Mouse (Mus musculus): Measurements from ENCODE around the gene Ostm1. TPM values are rescaled to one million over a fixed set of nuclear protein-coding genes. Genes with fewer than 3 reads are reported as not detected.

Ostm1 gene
- 37.2 and 39.7 TPM in 2 replicates for polyA plus RNA-seq (2015; fragmentation: Nextera tagmentation; extraction: Ambion mirVana)

DNA sequence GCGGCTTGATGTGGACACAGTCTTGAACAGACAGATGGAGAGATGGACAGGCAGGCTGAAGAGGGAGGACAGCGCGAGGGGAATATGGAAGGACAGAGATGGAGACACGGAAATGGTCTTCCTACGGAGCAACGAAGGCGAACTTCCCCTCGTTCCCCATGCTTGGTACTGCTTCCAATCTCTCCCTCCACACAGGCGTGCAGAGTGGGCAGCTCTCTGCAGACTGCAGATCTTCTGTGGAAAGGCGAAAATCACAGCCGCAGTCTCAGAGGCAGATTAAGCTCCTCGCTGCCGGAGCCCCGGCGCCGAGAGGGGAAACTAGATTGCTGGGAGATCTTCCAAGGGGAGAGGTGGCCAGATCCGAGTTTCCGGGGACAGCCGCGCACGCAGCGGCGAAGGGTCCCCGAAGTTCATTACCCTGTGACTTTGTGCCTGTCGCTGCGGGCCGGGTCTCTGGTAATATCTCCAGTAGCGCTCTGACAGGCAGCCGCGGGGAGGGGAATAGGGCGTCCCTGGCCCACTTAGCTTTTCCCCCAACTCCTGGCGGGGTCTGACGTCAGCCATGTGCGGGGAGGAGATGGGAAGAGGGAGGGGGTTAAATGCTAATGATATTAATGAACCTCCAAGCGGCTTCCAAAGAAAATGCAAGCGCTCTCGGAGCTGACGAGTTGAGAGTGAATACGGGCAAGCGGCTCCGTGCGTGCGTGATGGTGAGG is at the start of gene Ostm1, which contains the start of gene Nr2e1:
Ostm1 (plus strand) TSS at position 666 of the 716 bp plus-strand sequence.
Nr2e1 (minus strand) TSS at position 476 of the 716 bp plus-strand sequence.
- Histone ChIP-seq H3K27ac (0 out of 2 replicates have a peak within 1 kb of the TSS, but pooled peaks have one; percentile 16), H3K36me3 (replicated peaks) (no peaks in the 10 kb centered on the region), H3K27me3 (replicated peaks) (peaks cover 56% of the 10 kb centered on the region), H3K9me3 (no peaks in the 10 kb centered on the region), H3K4me1 (peaks cover 50% of the 10 kb centered on the region), H3K9ac (peak within 1 kb of the TSS; percentile 29), H3K4me2 (peak within 1 kb of the TSS; percentile 57), H3K4me3 (peak within 1 kb of the TSS; percentile 36)
- peak; percentile 69 for ATAC-seq (replicated peaks)
- WGBS, result under 1% methylated on average over 43 of the region's 43 CpGs

DNA sequence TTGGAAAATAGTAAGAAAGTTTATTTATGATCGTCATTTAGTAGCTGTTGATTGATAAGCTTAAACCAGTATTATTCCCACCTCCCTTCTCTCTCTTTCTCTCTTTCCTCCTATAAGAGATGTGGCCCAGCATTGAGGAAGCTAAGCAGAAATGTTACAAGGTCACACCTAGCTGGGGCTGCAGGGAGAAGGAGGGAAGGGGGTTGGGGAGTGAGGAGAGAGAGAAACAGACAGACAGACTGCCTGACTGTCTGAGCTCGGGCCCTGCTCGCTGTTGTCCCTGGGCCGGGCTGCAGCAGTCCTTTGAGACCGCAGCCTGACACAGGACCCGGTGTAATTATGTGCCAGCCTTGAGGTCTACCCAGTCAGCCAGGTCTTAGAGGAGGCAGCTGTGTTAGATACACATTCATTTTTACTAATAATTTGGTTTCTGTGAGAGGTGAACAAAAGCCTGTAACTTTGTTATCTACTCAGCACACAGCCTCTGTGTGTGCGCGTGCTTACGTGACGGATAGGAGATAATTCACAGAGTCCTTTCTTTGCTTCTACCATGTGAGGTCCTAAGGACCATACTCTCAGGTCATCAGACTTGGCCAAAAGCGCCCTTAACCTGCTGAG is 49.7 kb upstream of the Ostm1 start:
- H3K27ac ChIP-seq, result no peak overlapping the region
- ATAC-seq (replicated peaks), result no peak
- no peak overlapping the region for H3K9ac ChIP-seq
- H3K9me3 ChIP-seq, result no peaks in the 10 kb centered on the region
- H3K36me3 ChIP-seq (replicated peaks), result 0 out of 2 replicates have a peak, but pooled peaks cover 9% of the 10 kb centered on the region
- no peak overlapping the region for H3K4me2 ChIP-seq
- no peak overlapping the region for H3K4me3 ChIP-seq
- H3K4me1 ChIP-seq, result no peaks in the 10 kb centered on the region
- H3K27me3 ChIP-seq (replicated peaks), result no peaks in the 10 kb centered on the region
- 86% methylated on average over 11 of the region's 11 CpGs for WGBS

DNA sequence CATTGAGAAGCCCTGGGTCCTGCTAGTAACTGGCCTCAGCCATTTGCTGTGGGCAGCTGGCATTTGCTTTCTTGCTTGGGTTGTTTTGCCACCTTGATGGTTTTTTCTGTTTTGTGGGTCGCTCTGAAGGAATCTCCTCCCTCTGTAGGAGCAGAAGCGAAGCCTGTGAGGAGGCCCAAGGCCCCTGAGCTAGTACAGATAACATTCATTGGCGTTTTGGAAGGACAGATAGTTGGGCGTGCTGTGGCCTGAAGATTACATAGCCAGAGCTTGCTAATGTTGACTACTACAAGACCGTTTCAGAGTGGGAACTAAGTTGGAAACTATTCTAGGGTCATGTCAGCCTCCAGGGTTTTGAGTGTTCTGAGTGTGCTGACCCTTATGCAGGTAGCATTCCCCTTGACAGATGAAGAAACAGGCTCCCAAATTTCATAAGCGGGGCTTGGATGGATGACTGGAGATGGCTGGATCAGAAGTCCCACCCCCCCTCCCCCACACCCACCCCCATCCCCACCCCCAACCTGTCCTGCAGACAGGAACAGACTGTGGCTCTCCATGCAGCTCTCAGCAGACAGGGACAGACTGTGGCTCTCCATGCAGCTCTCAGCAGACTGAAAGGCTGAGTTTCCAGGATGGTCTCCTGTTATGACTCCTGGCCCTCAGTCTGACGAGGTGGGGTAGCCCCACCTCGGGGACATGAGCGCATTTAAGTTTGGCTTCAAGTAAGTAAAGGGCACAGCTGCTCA is 45.9 kb upstream of the Ostm1 start:
- 90% methylated on average over 9 of the region's 9 CpGs for WGBS
- Histone ChIP-seq H3K9ac (no peak overlapping the region), H3K4me2 (no peak overlapping the region), H3K4me3 (no peak overlapping the region), H3K27ac (no peak overlapping the region), H3K27me3 (replicated peaks) (0 out of 2 replicates have a peak, but pooled peaks cover 2% of the 10 kb centered on the region), H3K9me3 (no peaks in the 10 kb centered on the region), H3K4me1 (no peaks in the 10 kb centered on the region), H3K36me3 (replicated peaks) (0 out of 2 replicates have a peak, but pooled peaks cover 5% of the 10 kb centered on the region)
- no peak for ATAC-seq (replicated peaks)

DNA sequence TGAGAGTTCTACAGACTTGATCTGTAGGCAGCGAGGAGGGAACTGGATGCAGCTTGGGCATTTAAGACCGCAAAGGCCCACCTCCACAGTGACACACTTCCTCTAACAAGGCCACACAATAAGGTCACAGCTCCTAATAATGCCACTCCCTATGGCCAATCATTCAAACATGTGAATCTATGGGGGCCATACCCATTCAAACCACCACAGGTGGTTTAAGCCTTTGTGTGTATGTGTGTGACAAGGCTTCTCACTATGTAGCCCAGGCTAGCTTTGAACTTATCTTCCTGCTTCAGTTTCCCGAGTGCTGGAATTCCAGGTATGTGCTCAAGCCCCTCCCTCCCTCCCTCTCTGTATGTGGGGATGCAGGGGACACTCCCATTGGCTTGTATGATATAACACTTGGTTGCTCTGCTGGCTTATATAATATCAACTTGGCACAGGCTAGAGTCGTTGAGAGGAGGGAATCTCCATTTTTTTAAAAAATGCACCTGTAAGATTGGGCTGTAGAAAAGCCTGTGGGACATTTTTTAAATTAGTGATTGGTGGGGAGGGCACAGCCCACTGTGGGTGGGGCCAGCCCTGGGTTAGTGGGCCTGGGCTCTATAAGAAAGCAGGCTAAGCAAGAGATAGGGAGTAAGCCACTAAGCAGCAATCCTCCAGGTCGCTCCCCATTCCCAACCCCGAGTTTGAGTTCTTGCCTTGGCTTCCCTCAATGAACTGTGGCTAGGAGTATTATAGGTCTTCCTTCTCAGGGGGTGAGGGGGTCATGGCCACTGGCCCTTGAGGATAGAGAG is 37.7 kb upstream of the Ostm1 start:
- Histone ChIP-seq H3K9ac (no peak overlapping the region), H3K4me1 (no peaks in the 10 kb centered on the region), H3K27ac (no peak overlapping the region), H3K4me2 (no peak overlapping the region), H3K27me3 (replicated peaks) (0 out of 2 replicates have a peak, but pooled peaks cover 2% of the 10 kb centered on the region), H3K9me3 (no peaks in the 10 kb centered on the region), H3K4me3 (no peak overlapping the region), H3K36me3 (replicated peaks) (no peaks in the 10 kb centered on the region)
- no peak for ATAC-seq (replicated peaks)
- 87% methylated on average over 6 of the region's 6 CpGs for whole genome bisulfite sequencing

DNA sequence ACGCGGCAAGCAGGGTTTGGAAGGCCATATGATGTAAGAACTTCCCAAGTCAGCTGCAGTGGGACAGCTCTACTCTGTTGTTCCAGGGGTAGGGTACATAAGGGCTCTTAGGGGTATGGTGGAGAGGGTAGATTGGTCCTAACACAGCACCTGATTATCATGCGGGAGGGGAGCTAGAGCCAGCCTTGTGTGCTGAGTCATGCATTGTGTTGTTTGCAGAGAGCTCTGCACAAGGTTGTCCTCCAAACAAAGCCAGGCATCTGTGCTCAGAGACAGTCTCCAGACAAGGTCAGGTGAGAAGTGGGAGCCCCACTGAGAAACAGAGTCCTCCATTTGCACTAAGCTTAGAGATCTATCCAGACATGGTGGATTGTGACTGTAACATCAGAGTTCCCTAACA is 37.1 kb upstream of the Ostm1 start:
- H3K27me3 ChIP-seq (replicated peaks), result no peaks in the 10 kb centered on the region
- WGBS, result 96% methylated on average over 3 of the region's 3 CpGs
- no peak for ATAC-seq (replicated peaks)

DNA sequence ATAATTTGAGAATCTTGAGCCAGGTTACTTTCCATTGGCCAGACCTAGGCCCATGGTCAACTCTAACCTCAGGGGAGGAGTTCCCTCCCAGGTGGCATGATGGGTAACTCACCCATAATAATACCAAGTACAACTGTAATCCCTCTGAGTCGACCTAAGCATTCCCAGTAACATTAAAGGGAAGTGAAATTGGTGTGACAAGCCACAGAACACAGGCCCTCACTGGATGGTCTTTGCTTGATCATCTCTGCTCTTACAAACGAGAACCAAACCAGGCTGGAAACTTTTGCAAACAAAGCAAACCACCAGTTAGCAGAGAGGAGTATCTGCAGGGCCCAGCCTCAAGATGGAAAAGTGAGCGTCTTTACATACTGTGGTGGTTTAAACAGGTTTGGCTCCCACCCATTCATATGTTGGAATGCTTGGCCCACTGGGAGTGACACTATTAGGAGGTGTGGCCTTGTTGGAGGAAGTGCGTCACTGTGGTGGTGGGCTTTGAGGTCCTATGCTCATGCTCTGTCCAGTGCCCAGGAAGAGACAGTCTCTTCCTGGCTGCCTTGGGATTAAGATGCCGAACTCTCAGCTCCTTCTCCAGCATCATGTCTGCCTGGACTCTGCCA is 23.9 kb upstream of the Ostm1 start:
- ATAC-seq (replicated peaks), result no peak
- H3K9me3 ChIP-seq, result no peaks in the 10 kb centered on the region
- H3K4me1 ChIP-seq, result no peaks in the 10 kb centered on the region
- 84% methylated on average over 5 of the region's 5 CpGs for WGBS
- no peaks in the 10 kb centered on the region for H3K36me3 ChIP-seq (replicated peaks)
- H3K27ac ChIP-seq, result no peak overlapping the region
- no peak overlapping the region for H3K9ac ChIP-seq
- no peak overlapping the region for H3K4me2 ChIP-seq
- H3K27me3 ChIP-seq (replicated peaks), result no peaks in the 10 kb centered on the region
- no peak overlapping the region for H3K4me3 ChIP-seq

More for the DNA sequence above, 37.1 kb upstream of the Ostm1 start:
- H3K4me1 ChIP-seq, result no peaks in the 10 kb centered on the region
- no peak overlapping the region for H3K9ac ChIP-seq
- no peaks in the 10 kb centered on the region for H3K36me3 ChIP-seq (replicated peaks)
- H3K27ac ChIP-seq, result no peak overlapping the region
- H3K4me2 ChIP-seq, result no peak overlapping the region
- no peaks in the 10 kb centered on the region for H3K9me3 ChIP-seq
- H3K4me3 ChIP-seq, result no peak overlapping the region

DNA sequence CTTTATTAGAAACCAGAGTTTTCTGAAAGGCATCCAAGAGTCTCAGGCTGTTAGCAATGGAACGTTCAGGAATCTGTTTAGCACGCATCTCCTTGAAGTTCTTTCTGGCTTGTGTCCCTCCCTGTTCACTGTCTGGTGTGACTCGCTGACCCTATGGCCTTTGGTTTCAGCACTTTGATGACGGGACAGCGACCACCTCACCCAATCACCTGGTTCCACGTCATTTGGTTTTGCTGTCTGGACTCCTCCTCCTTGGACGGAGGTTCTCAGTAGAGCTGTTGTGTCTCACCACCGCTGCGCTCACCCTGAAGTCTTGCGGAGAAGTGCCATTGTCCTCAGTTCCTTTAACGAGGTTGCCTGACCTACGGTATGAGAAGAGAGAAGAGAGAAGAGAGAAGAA is 21.4 kb upstream of the Ostm1 start:
- no peaks in the 10 kb centered on the region for H3K4me1 ChIP-seq
- H3K27ac ChIP-seq, result no peak overlapping the region
- no peaks in the 10 kb centered on the region for H3K27me3 ChIP-seq (replicated peaks)
- no peak for ATAC-seq (replicated peaks)
- no peak overlapping the region for H3K9ac ChIP-seq
- H3K36me3 ChIP-seq (replicated peaks), result no peaks in the 10 kb centered on the region
- no peak overlapping the region for H3K4me2 ChIP-seq
- no peaks in the 10 kb centered on the region for H3K9me3 ChIP-seq
- 15% methylated on average over 12 of the region's 12 CpGs for WGBS
- no peak overlapping the region for H3K4me3 ChIP-seq

DNA sequence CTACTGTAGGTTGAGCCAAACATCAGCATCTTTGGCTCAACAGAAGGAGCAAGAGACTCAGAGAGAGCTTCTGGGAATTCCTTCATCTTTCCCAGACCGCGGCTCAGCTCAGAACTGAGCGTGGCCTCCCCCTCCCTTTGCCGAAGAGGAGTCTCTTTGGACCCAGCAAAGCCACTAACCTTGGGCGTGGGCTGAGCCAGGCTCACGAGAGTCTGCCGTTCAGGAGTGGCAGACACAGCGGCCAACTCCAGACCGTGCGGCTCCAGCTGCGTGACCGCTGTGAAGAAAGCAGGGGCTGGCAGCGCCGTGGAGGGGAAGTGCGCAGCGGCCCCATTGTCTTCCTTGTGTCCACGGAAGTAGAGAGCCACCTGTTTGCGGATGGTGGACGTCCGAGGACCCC is 11.1 kb upstream of the Ostm1 start:
- Histone ChIP-seq H3K27me3 (replicated peaks) (peaks cover 66% of the 10 kb centered on the region), H3K9me3 (no peaks in the 10 kb centered on the region), H3K9ac (peak overlapping the region; percentile 9), H3K27ac (no peak overlapping the region), H3K4me3 (peak overlapping the region; percentile 32), H3K36me3 (replicated peaks) (no peaks in the 10 kb centered on the region), H3K4me1 (peaks cover 8% of the 10 kb centered on the region), H3K4me2 (peak overlapping the region; percentile 59)
- WGBS, result 5% methylated on average over 20 of the region's 20 CpGs
- ATAC-seq (replicated peaks), result peak; percentile 38; the same call in 1 of the 2 replicates

DNA sequence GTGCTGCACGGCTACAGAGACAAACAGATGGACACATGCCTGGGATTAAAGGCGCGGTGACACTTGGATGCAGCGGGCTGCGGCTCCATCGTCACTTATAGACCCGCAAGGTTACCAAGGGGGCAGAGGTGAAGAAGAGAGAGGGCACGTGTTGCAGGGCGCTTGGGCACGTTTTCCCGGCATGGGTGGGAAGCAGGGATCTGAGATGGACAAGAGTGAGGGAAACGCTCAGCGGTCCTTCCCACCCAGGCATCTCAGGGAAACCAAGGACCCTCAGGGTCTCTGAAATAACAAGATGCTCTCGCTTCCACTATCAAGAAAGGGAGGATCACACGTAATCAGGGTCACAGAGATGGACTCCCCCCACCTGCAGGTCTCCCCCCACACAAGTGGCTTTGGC is 10.7 kb upstream of the Ostm1 start:
- Histone ChIP-seq H3K4me2 (peak overlapping the region; percentile 59), H3K9me3 (no peaks in the 10 kb centered on the region), H3K9ac (peak overlapping the region; percentile 9), H3K4me3 (peak overlapping the region; percentile 32), H3K36me3 (replicated peaks) (no peaks in the 10 kb centered on the region), H3K4me1 (peaks cover 8% of the 10 kb centered on the region), H3K27ac (no peak overlapping the region), H3K27me3 (replicated peaks) (peaks cover 70% of the 10 kb centered on the region)
- no peak for ATAC-seq (replicated peaks)
- WGBS, result 11% methylated on average over 15 of the region's 15 CpGs

DNA sequence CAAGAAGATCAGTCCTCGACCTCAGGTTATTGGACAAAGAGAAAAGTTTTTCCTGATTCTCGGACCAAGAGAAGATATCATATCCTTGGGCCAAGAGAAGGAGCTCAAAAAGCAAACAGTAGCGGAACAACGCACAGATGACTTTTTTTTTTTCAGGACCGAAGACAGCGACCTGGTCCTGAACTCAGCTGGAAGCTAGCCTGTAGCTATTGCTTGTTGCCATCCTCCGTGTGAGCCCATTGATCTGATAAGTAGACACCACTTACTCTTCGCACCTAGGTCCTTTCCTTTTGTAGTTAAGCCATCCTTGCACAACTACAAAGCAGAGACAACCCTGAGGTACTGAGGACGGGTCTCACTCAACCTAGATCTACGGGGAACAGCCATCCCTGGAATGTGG is 9.0 kb upstream of the Ostm1 start:
- peaks cover 84% of the 10 kb centered on the region for H3K27me3 ChIP-seq (replicated peaks)
- ATAC-seq (replicated peaks), result no peak

DNA sequence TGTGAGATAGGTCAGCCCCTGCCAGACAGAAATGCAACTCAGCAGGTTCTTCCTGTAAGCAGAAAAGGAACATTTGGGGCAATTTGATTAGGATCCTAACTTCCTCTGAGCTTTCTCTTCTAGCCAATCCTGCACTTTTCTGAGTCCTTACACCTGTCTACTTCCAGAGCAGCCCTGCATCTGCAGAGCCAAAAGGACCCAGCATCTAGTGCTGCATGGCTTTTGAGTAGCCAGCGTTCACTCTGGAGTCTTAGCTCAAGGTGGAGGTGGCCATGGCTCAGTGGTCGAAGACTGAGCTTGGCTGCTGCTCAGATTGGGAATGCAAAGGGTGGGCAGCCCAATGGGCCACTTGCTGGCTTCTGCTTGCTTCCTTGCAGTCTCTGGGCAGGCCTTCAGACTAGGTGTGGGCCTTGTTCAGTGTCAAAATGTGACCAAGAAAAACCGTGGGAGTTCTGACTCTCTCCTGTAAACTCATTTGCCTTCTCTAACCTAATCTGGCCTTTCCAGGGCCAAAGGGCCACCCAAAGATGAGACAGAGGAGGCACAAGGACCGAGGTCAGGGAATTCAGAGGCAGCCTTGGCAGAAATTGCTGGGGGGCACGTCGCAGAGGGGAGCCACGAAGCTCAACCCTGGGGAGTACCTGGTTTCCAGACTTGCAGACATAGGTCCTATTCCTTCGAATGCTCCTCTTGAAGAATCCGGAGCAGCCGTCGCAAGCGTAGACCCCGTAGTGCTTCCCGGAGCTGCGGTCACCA is 5.9 kb upstream of the Ostm1 start:
- no peak overlapping the region for H3K4me2 ChIP-seq
- H3K9me3 ChIP-seq, result no peaks in the 10 kb centered on the region
- no peak for ATAC-seq (replicated peaks)
- H3K9ac ChIP-seq, result no peak overlapping the region
- peaks cover 78% of the 10 kb centered on the region for H3K27me3 ChIP-seq (replicated peaks)
- 6% methylated on average over 15 of the region's 15 CpGs for WGBS
- H3K36me3 ChIP-seq (replicated peaks), result no peaks in the 10 kb centered on the region
- no peak overlapping the region for H3K27ac ChIP-seq
- no peak overlapping the region for H3K4me3 ChIP-seq
- H3K4me1 ChIP-seq, result peaks cover 33% of the 10 kb centered on the region

More for the DNA sequence above, 9.0 kb upstream of the Ostm1 start:
- Histone ChIP-seq H3K4me2 (no peak overlapping the region), H3K36me3 (replicated peaks) (no peaks in the 10 kb centered on the region), H3K27ac (no peak overlapping the region), H3K4me3 (no peak overlapping the region), H3K9ac (no peak overlapping the region), H3K9me3 (no peaks in the 10 kb centered on the region), H3K4me1 (peaks cover 16% of the 10 kb centered on the region)
- 29% methylated on average over 10 of the region's 10 CpGs for WGBS
